In genomic region chr6:3528198-3528597, GRCm38 (mm10) we compare ENCODE assay signal across 15 mouse cellular contexts.
"Had no signal": no experiment of that assay in that cellular context is flagged by ENCODE, and none has a peak within 500 bp of the region (broad histone marks: within the 10 kb centered on the region; RNA-seq: fewer than 3 reads in every experiment).

No protein-coding gene starts in this region.

- H3K4me2 ChIP-seq: neural tube, embryonic 15.5 days; stomach, embryonic 15.5 days had no signal

- H3K36me3 ChIP-seq: stomach, embryonic 15.5 days had no signal

- H3K9me3 ChIP-seq: neural tube, embryonic 15.5 days; stomach, embryonic 15.5 days had no signal

- H3K4me1 ChIP-seq: neural tube, embryonic 15.5 days; stomach, embryonic 15.5 days had no signal

- H3K27me3 ChIP-seq: neural tube, embryonic 15.5 days; stomach, embryonic 15.5 days had no signal

- DNase-seq: retina, postnatal 1 day; right cerebral cortex, adult 18-20 months; right cerebral cortex, postnatal 14 days; right cerebral cortex, postnatal 25 days; right cerebral cortex, postnatal 4 days; spleen, adult 18-20 months; thymus, adult 18-20 months; thymus, adult 2 months; thymus, postnatal 14 days; thymus, postnatal 25 days; thymus, postnatal 36 days; thymus, postnatal 4 days had no signal

- H3K27ac ChIP-seq: neural tube, embryonic 15.5 days; stomach, embryonic 15.5 days; stomach, postnatal 0 days had no signal

- H3K4me3 ChIP-seq: neural tube, embryonic 15.5 days; stomach, embryonic 15.5 days had no signal

- H3K9ac ChIP-seq: neural tube, embryonic 15.5 days; stomach, embryonic 15.5 days had no signal
